Mouse (Mus musculus) spleen, adult 2 months (tissue): ENCODE data around the gene Cirbp. TPM values are rescaled to one million over a fixed set of nuclear protein-coding genes. Genes with fewer than 3 reads are reported as not detected.
A peak's percentile ranks its signal among the peaks of the same experiment; 100 is the strongest.

ENCODE experiments used
- DNase-seq, 2 experiments: peaks; one replicate each; pipeline versions ENCODE4 v3.0.0 to v3.0.0-alpha.2; 2012 to 2021; ENCODE audit warnings: low spot score in 2 of 2, low read depth in 1 of 2
- H3K27ac ChIP-seq: fragments of 200-500 bp; 2 replicates; pipeline ENCODE4 v1.5.1; 2012; ENCODE audit warnings: low read length, inconsistent platforms; ENCODE audit not compliant: insufficient read depth
- H3K27me3 ChIP-seq: fragments of 200-500 bp; 2 replicates; pipeline ENCODE4 v1.6.1; 2012; ENCODE audit warnings: mild to moderate bottlenecking, moderate library complexity, low read length, inconsistent platforms; ENCODE audit not compliant: control insufficient read depth, insufficient read depth
- H3K36me3 ChIP-seq: fragments of 200-500 bp; 2 replicates; pipeline ENCODE4 v1.6.1; 2012; ENCODE audit warnings: mild to moderate bottlenecking, low read length, inconsistent platforms; ENCODE audit not compliant: control insufficient read depth, insufficient read depth
- H3K4me1 ChIP-seq: fragments of 200-500 bp; 2 replicates; pipeline ENCODE4 v1.6.1; 2011; ENCODE audit warnings: inconsistent platforms; ENCODE audit not compliant: control insufficient read depth, insufficient read depth, insufficient read length
- H3K4me3 ChIP-seq: fragments of 200-500 bp; 2 replicates; pipeline ENCODE4 v1.5.1; 2011; ENCODE audit warnings: mild to moderate bottlenecking, inconsistent platforms; ENCODE audit not compliant: insufficient read depth, insufficient read length; ENCODE audit errors: extremely low read depth
- CTCF ChIP-seq: fragments of 200-500 bp; IDR thresholded peaks from 2 replicates; pipeline ENCODE4 v1.5.1; 2011; ENCODE audit warnings: mild to moderate bottlenecking, inconsistent platforms; ENCODE audit not compliant: insufficient read depth, insufficient read length, insufficient replicate concordance; ENCODE audit errors: extremely low read depth
- POLR2A ChIP-seq: fragments of 200-500 bp; IDR thresholded peaks from 2 replicates; pipeline ENCODE4 v1.6.1; 2011; ENCODE audit warnings: low read depth, low read length, inconsistent platforms
- WGBS: fragments of 180-500 bp; shearing (Covaris S2); methylation state at CpG from one replicate; pipeline ENCODE4 v1.1.7; 2018; 5-methylcytosine and 5-hydroxymethylcytosine counted together
- polyA plus RNA-seq: library from polyadenylated mRNA; depleted of rRNA; stranded (reverse); fragments of >200 nt; gene quantifications from 2 replicates; pipeline ENCODE4 v1.2.3, GENCODE M21; 2012; rRNA removed

The Cirbp gene
- polyA plus RNA-seq: 144 and 151 TPM in 2 replicates

DNA sequence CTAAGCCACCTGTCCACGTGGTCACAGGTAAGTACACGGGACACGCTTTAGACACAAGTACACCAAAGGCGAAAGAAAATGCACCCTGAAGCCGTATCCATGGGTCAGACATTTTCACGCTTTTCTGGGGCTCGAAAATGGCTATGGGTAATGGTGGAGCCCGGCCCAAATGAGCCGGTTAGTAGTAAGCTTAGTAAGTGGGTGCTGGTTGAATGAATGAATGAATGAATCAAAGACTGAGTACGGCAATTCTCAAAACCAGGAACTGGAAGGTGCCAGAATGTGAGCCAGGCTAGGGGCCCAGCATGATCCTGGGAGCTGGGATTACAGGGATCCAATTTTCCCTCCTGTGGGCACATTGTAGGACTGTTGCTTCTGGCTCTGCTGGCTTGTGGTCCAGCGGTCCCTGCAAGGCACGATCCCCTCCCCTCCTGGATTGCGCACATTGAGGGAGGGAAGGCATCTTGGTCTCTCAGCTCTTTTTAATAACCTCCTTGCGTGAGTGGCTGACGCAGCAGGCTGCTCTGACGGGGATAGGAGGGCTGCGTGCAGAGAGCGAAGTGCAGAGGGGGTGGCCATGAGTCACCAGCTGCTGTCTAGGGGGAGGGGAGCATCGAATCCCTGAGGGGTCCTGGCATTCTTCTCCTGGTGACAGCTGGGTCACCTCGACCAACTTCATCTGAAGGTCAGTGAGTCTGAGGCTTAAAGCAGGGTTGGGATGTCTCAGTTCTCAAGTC, at the start of gene Cirbp:
Gene Cirbp, plus strand, starts transcription at position 594 of the 737 bp plus-strand sequence.
- Histone ChIP-seq H3K4me3 (peak within 1 kb of the TSS; percentile 46; the same call in 1 of the 2 replicates), H3K4me1 (peaks cover 42% of the 10 kb centered on the region), H3K36me3 (peaks cover 10% of the 10 kb centered on the region), H3K27me3 (no peaks in the 10 kb centered on the region), H3K27ac (peak within 1 kb of the TSS; percentile 64)
- no peak for TF ChIP-seq POLR2A
- no peak for TF ChIP-seq CTCF
- no peak for DNase-seq
- 47% methylated on average over 20 of the region's 20 CpGs for WGBS

- Histone ChIP-seq H3K27ac (peak overlapping the region; percentile 63), H3K27me3 (no peaks in the 10 kb centered on the region), H3K4me1 (peaks cover 14% of the 10 kb centered on the region), H3K4me3 (peak overlapping the region; percentile 92), H3K36me3 (peaks cover 5% of the 10 kb centered on the region)
- DNase-seq: no peak
- TF ChIP-seq CTCF (no peak), POLR2A (no peak)
- under 1% methylated on average over 27 of the region's 27 CpGs for WGBS
Measured at GRCm38 (mm10) chr10:80116563-80116926, 49.2 kb upstream of the Cirbp start.

DNA sequence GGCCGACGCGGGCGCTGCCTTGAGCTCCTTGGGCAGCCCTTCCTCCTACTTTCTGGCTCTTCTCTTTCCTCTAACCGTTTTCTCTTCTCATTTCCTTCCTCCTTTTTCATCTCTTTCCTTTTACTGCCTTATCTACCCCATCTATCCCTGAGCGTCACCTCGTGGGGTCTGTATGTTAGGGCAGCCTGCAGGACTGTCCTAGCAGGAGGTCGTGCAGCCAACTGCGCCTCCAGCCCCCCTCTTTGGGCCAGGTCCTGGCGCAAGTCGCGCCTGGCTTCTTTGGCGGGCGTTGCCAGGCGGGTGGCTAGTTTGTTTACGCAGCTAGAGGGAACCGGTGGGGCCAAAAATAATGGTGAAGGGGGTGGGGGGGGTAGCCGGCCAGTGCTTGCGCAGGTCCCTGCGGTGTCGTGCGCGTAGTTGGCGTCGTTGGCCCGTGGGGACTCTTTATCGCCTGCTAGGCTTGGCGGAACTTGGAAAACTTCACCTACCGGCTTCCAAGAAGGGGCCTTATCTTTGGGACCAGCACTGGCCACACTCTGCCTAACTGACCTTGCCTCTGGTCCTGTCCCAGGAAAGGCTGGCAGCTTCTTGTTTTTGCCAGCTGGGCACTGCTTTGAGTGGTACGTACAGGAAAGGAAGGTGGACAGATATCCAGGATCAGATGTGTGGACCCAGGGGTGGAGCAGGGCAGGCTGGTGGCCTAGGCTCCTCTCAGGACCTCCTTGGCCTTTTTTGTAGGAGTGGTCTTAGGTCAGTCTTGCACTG, 48.7 kb upstream of the Cirbp start:
- H3K27ac ChIP-seq: peak overlapping the region; percentile 63
- H3K4me3 ChIP-seq: peak overlapping the region; percentile 92
- H3K4me1 ChIP-seq: peaks cover 14% of the 10 kb centered on the region
- peaks cover 5% of the 10 kb centered on the region for H3K36me3 ChIP-seq
- no peaks in the 10 kb centered on the region for H3K27me3 ChIP-seq
- 3% methylated on average over 30 of the region's 30 CpGs for WGBS
- TF ChIP-seq POLR2A (no peak), CTCF (no peak)
- DNase-seq: no peak

GRCm38 (mm10) chr10:80117736-80118135, 48.0 kb upstream of the Cirbp start:
- Histone ChIP-seq H3K27ac (peak overlapping the region; percentile 63; the same call in 1 of the 2 replicates), H3K36me3 (peaks cover 5% of the 10 kb centered on the region), H3K4me1 (peaks cover 14% of the 10 kb centered on the region), H3K27me3 (no peaks in the 10 kb centered on the region), H3K4me3 (peak overlapping the region; percentile 21; the same call in 1 of the 2 replicates)
- TF ChIP-seq CTCF (no peak), POLR2A (no peak)
- DNase-seq: no peak
- 30% methylated on average over 1 of the region's 1 CpGs for WGBS

DNA sequence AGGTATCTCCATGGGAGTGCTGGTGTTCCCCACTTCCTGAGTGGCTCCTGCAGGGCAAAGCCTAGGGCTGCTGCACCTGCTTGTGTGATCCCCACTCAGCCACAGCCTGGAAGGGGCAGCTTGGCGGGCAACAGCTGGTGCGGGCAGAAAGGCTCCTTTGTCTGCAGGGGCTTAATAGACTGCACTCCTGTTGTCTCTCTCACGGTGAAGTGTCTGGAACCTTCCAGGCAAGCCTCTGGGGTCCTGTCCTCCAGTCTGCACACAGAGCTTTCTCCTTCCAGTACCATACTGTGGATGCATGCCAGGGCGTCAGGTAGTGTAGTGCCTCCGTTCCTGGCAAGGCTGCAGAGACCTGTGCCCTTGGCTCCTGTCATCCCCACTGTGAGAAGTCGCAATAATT, 47.2 kb upstream of the Cirbp start:
- peaks cover 14% of the 10 kb centered on the region for H3K4me1 ChIP-seq
- WGBS: 60% methylated on average over 6 of the region's 6 CpGs
- H3K27me3 ChIP-seq: no peaks in the 10 kb centered on the region
- no peak for DNase-seq
- no peak overlapping the region for H3K4me3 ChIP-seq
- TF ChIP-seq POLR2A: no peak
- TF ChIP-seq CTCF: no peak
- H3K27ac ChIP-seq: no peak overlapping the region
- peaks cover 7% of the 10 kb centered on the region for H3K36me3 ChIP-seq

GRCm38 (mm10) chr10:80120146-80120545, 45.6 kb upstream of the Cirbp start:
- Histone ChIP-seq H3K4me3 (no peak overlapping the region), H3K4me1 (peaks cover 14% of the 10 kb centered on the region), H3K27me3 (no peaks in the 10 kb centered on the region), H3K36me3 (peaks cover 14% of the 10 kb centered on the region), H3K27ac (no peak overlapping the region)
- WGBS: 52% methylated on average over 2 of the region's 2 CpGs
- DNase-seq: no peak
- no peak for TF ChIP-seq POLR2A
- TF ChIP-seq CTCF: no peak

DNA sequence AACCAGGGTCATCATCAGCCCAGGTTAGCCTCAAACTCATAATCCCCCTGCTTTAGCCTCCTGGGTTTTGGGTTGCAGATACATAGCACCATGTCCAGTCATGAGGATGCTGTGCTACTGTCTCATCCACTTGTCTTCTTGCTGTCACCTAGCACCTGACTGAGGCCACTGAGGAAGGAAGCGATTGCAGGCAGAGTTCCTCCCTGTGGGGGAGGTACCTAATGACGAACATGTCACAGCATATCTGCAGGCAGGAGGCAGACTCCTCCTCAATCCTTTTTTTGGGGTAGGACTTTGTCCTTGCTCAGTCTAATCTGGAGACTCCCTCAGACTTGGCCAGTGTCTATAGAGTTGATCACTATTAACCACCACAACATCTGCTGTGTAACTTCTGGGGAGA, 44.1 kb upstream of the Cirbp start:
- Histone ChIP-seq H3K27ac (no peak overlapping the region), H3K4me3 (no peak overlapping the region), H3K4me1 (peaks cover 14% of the 10 kb centered on the region), H3K27me3 (no peaks in the 10 kb centered on the region), H3K36me3 (peaks cover 25% of the 10 kb centered on the region)
- TF ChIP-seq POLR2A (no peak), CTCF (no peak)
- no peak for DNase-seq
- 57% methylated on average over 2 of the region's 2 CpGs for WGBS
